Mouse (Mus musculus): ENCODE results near the gene Tnpo2. TPM values are rescaled to one million over a fixed set of nuclear protein-coding genes. Genes with fewer than 3 reads are reported as not detected.

The Tnpo2 gene
- 10 to 100 TPM; 69.8 to 78.0 TPM for total RNA-seq (2023)

GRCm38 (mm10) chr8:85036718-85037365 is at the start of gene Tnpo2:
Gene Tnpo2 (plus strand): TSS chr8:85036915.

GRCm38 (mm10) chr8:84990349-84990748 is 46.4 kb upstream of the Tnpo2 start, which contains the start of gene Hook2:
Gene Hook2 (plus strand): TSS chr8:84990603.

GRCm38 (mm10) chr8:85014431-85014830 is 22.3 kb upstream of the Tnpo2 start, which contains the start of gene Best2:
Gene Best2 (minus strand): TSS chr8:85014531.

GRCm38 (mm10) chr8:85025098-85025932 is 11.4 kb upstream of the Tnpo2 start, which contains the start of gene Asna1:
Gene Asna1 (minus strand): TSS chr8:85025281.

GRCm38 (mm10) chr8:85026670-85027515 is 9.8 kb upstream of the Tnpo2 start, which contains the start of gene Trir:
Gene Trir (plus strand): TSS chr8:85026823.

GRCm38 (mm10) chr8:85059879-85060616 is 23.3 kb downstream of the Tnpo2 start, which contains the start of gene Fbxw9:
Gene Fbxw9 (plus strand): TSS chr8:85060055.

GRCm38 (mm10) chr8:85067982-85068381 is 31.3 kb downstream of the Tnpo2 start, which contains the start of gene Gm5741:
Gene Gm5741 (minus strand): TSS chr8:85067982.

GRCm38 (mm10) chr8:85071514-85072281 is 35.0 kb downstream of the Tnpo2 start, which contains the start of gene Dhps:
Gene Dhps (plus strand): TSS chr8:85071757.

GRCm38 (mm10) chr8:85080532-85081215 is 44.0 kb downstream of the Tnpo2 start, which contains the start of gene Wdr83os:
Gene Wdr83os (plus strand): TSS chr8:85080740.

GRCm38 (mm10) chr8:85081216-85081555 is 44.5 kb downstream of the Tnpo2 start, which contains the start of gene Wdr83:
Gene Wdr83 (minus strand): TSS chr8:85081306.

GRCm38 (mm10) chr8:85083108-85083813 is 46.5 kb downstream of the Tnpo2 start, which contains the start of gene Man2b1:
Gene Man2b1 (plus strand): TSS chr8:85083270.

Other genes with a start within 250 kb of the Tnpo2 start
- 10 to 100 TPM in 1 of 2 experiments, 1 to 10 TPM in 1; 9.5 to 14.2 TPM for gene Nfix, start 236.6 kb upstream of the Tnpo2 start, total RNA-seq (2023)
- 1 to 10 TPM; 4.3 TPM for gene Dand5, start 214.1 kb upstream of the Tnpo2 start, total RNA-seq (2023)
- gene Gadd45gip1, start 205.4 kb upstream of the Tnpo2 start, total RNA-seq (2023) = 10 to 100 TPM; 17.9 to 19.1 TPM
- gene Rad23a, start 196.2 kb upstream of the Tnpo2 start, total RNA-seq (2023) = 10 to 100 TPM; 66.8 to 83.2 TPM
- gene Calr, start 190.0 kb upstream of the Tnpo2 start, total RNA-seq (2023) = 100 to 1,000 TPM; 469 to 498 TPM
- gene Farsa, start 179.9 kb upstream of the Tnpo2 start, total RNA-seq (2023) = 10 to 100 TPM; 82.8 to 83.0 TPM
- 1 to 10 TPM; 3.1 to 6.1 TPM for gene Syce2, start 164.8 kb upstream of the Tnpo2 start, total RNA-seq (2023)
- 10 to 100 TPM; 24.0 to 27.5 TPM for gene Gcdh, start 143.0 kb upstream of the Tnpo2 start, total RNA-seq (2023)
- 1 to 10 TPM; 1.5 to 3.6 TPM for gene Klf1, start 135.0 kb upstream of the Tnpo2 start, total RNA-seq (2023)
- 10 to 100 TPM in 1 of 2 experiments, 1 to 10 TPM in 1; 7.9 to 10.2 TPM for gene Dnase2a, start 128.4 kb upstream of the Tnpo2 start, total RNA-seq (2023)
- under 1 TPM; 0.24 to 0.41 TPM for gene Mast1, start 99.6 kb upstream of the Tnpo2 start, total RNA-seq (2023)
- gene Rtbdn, start 89.9 kb upstream of the Tnpo2 start, total RNA-seq (2023) = not detected
- not detected for gene Gm49661, start 67.5 kb upstream of the Tnpo2 start, total RNA-seq (2023)
- 10 to 100 TPM; 55.9 to 62.7 TPM for gene Prdx2, start 67.3 kb upstream of the Tnpo2 start, total RNA-seq (2023)
- gene Rnaseh2a, start 67.1 kb upstream of the Tnpo2 start, total RNA-seq (2023) = 10 to 100 TPM; 29.4 to 43.7 TPM
- gene Junb, start 58.2 kb upstream of the Tnpo2 start, total RNA-seq (2023) = 1,000 to 10,000 TPM in 1 of 2 experiments, 100 to 1,000 TPM in 1; 984 to 1,316 TPM
- 1 to 10 TPM; 3.6 to 4.5 TPM for gene Hook2, start 46.3 kb upstream of the Tnpo2 start, total RNA-seq (2023)
- gene Best2, start 22.4 kb upstream of the Tnpo2 start, total RNA-seq (2023) = not detected
- gene Asna1, start 11.6 kb upstream of the Tnpo2 start, total RNA-seq (2023) = 10 to 100 TPM; 54.4 to 59.1 TPM
- 100 to 1,000 TPM; 172 to 188 TPM for gene Trir, start 10.1 kb upstream of the Tnpo2 start, total RNA-seq (2023)
- gene Fbxw9, start 23.1 kb downstream of the Tnpo2 start, total RNA-seq (2023) = 10 to 100 TPM; 14.6 to 16.2 TPM
- not detected for gene Gm5741, start 31.1 kb downstream of the Tnpo2 start, total RNA-seq (2023)
- 100 to 1,000 TPM in 1 of 2 experiments, 10 to 100 TPM in 1; 84.0 to 107 TPM for gene Dhps, start 34.8 kb downstream of the Tnpo2 start, total RNA-seq (2023)
- 10 to 100 TPM; 54.2 to 62.3 TPM for gene Wdr83os, start 43.8 kb downstream of the Tnpo2 start, total RNA-seq (2023)
- gene Wdr83, start 44.4 kb downstream of the Tnpo2 start, total RNA-seq (2023) = 10 to 100 TPM; 13.1 to 20.0 TPM
- 100 to 1,000 TPM; 108 to 116 TPM for gene Man2b1, start 46.4 kb downstream of the Tnpo2 start, total RNA-seq (2023)
- not detected for gene Zfp791, start 86.2 kb downstream of the Tnpo2 start, total RNA-seq (2023)
- gene Cks1brt, start 115.0 kb downstream of the Tnpo2 start, total RNA-seq (2023) = not detected
- not detected for gene Olfr371, start 189.1 kb downstream of the Tnpo2 start, total RNA-seq (2023)